Mouse (Mus musculus) T-helper 17 cell (primary cell): ENCODE data around the gene Babam2.
"Not testable (repeated sequence)": the region's sequence is repeated elsewhere in the genome, so short reads cannot be mapped to it uniquely, and the experiment has no call there.

Experiments
- in situ Hi-C, 2 experiments: fragments of 300-600 bp; cut with MboI, MseI; formaldehyde crosslinking; loops; 1 replicate in 1 of 2; 2 replicates in 1 of 2; pipeline ENCODE4 v1.15.1; 2025; ENCODE audit warnings: high pct_unique_total_duplicates in 2 of 2

Babam2 gene

DNA sequence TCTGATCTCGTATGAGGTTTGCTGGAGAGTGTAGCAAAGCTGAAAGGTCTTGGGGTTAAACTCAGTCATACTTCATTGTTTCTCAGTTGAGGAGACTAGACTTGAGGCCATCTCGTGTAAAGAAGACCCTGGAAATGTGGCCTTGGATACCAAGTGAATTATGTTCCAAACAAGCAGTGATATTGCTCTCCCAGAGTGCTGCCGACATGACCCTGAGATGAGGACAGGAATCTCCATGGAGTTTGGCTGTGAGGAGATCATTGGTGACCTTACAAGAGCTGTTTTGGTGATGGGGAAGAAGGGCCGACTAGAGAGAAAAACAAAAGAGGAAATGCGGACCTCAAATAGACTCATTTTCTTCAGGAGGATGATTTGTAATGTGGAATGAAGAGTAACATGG is 130.4 kb downstream of the Babam2 start:
- in situ Hi-C loops, result no loop called here

DNA sequence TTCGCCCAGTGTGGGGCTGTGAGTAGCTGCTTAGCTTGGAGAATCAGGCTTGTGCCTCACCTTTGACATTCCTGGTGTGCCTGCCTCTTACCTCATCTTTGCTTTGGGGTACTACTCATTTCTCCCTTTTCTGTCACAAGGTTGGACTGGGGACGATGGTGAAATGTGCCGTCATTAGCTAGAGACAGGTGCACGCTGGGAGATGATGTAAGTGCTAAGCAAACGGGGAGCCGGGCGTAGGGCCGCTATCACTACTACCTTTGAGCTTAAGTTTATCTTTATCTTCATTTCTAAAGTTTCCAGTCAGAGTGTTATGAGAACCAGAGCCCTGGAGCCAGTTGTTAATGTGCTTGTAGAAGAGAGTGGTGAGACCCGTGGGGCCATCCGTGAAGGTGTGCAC is 131.3 kb downstream of the Babam2 start:
- in situ Hi-C loops, result no loop called here

DNA sequence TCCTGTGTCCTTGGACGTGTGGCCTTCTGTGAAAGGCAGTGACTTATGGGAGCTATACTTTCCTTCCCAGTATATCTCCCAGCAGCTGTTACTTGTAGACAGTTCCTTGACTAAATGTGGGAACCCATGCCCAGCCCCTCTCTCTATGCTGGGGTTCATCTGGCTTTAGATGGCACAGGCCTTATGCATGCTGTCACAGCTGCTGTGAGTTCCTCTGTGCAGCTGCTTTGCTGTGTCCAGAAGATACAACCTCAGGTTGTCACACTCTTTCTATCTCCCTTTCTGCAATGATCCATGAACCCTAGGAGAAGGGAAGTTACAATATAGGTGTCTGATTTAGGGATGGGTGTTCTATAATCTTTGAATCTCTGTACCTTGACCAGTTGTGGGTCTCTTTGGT is 132.1 kb downstream of the Babam2 start:
- in situ Hi-C loops, result no loop called here

DNA sequence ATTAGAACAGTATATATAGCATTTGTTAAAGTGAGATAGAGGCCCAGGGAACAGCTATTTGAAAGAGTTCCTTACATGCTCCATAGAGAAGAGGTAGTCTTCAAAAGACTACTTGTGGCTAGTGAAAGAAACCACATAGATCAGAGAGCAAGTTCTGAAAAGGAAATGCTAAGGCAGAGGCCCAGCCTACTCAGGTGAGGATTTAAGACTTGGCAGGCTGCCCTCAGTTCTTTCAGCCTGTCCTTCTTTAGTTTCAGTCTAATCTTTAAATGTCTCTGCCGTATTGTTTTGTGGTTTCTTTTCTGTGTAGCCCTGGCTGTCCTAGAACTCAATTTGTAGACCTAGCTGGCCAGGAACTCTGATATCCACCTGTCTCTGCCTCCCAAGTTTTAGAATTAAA is 134.1 kb downstream of the Babam2 start:
- in situ Hi-C loops, result no loop called here

DNA sequence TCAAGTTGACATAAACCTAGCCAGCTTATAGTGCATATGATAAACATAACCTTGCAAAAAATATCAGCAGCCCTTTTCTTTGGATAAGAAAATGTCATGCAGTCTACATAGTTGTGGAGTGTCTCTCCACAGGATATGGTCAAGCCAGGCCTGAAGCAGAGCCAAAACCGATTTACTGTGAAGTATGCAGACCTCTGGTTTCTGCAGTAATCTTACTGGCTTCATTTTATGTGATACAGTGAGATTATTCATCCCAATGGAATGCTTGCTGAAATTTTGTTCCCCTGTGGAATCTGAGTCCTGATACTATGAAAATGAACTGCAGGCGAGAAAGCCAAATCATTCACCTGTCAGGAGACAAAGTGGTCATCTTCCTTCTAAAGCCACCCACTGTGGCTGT is 138.2 kb downstream of the Babam2 start:
- in situ Hi-C loops, result no loop called here

DNA sequence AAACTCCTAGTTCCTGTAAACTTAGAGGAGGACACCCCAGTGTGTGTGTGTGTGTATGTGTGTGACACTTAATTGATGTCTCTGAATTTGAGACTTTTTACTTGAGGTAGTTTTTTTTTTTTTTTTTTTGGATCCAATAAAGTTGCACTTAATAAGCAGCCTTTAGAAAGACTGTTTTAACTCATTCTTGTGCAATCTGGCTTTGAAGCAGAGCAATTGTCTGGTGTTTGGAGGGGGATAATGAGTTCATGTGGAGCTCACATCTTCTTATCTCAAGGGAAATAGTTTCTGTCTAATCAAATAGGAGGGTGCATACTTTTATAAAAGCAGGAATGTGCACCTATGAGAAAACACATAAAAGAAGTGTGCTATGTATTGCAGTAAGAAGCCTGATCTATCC is 142.5 kb downstream of the Babam2 start:
- in situ Hi-C loops, result no loop called here

DNA sequence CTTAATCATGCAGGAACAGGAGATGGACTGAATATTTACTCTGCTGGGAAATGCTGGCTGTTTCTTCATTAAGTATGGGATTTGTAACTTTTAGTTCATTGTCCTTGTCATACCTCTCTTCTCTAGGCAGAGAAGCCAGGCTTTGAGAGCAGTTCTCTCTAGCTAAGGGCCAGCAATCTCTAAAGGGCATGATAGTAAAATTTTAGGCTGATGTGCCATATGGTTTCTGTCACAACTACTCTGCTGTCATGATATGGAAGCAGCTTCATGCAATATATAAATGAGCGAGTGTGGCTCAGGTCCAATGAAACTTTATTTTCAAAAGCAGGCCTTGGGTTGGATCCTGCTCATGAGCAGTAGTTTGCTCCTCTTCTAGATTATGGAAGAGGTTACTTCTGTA is 142.9 kb downstream of the Babam2 start:
- in situ Hi-C loops, result no loop called here

DNA sequence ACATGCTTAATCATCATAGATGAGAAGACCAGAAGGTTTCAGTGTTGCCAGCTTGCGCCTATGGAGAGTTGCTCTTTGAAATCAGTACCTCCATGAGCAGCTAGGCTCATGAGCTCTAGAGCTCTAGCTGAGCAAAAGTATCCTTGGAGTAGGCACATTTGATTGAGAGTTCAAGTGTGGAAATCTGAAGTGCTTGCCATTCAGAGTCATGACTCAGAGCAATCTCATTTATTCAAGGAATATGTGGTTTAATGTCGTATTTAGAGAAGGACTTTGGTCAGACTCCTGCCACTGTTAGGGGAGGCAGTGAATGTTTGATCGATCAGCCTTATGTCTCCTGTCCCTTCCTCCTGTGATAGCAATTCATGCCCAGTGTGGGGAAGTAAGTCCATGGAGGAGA is 147.4 kb downstream of the Babam2 start:
- in situ Hi-C loops, result no loop called here

DNA sequence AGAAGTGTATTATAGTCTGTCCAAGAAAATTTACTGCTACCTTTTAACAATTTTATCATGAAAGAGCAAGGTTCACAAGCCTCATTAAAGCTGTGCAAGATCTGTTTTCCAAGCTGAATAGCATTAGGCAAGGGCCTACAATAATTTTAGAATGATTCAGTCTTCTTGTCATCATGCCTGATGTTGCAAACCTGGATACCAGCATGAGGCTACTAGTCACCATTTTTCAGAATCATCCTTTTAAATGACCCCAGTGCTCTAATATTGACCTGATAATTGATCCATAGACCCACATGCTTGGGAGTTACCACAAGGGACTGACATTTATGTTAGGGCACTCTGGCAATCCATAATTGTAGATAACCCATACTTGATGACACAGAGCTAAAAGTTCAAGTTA is 149.5 kb downstream of the Babam2 start:
- in situ Hi-C loops, result no loop called here

DNA sequence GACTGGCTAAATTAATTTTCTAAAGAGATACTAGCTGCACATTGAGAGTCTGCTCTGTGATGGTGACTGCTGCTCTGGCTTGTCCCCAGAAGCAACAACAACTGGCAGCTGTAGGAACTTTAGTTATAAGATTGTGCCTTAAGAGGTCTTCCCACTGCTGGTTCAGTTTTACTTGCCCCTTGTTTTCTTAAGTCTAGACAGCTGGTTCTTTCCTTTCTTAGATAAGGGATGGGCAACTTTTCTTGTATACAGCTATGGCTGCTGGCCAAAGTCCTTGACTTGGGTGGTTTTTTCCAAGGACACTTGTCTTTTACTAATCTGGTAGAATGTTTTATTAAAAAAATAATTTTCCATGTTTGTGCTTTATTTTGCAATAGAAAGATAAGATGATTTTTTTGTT is 151.5 kb downstream of the Babam2 start:
- in situ Hi-C loops, result no loop called here

DNA sequence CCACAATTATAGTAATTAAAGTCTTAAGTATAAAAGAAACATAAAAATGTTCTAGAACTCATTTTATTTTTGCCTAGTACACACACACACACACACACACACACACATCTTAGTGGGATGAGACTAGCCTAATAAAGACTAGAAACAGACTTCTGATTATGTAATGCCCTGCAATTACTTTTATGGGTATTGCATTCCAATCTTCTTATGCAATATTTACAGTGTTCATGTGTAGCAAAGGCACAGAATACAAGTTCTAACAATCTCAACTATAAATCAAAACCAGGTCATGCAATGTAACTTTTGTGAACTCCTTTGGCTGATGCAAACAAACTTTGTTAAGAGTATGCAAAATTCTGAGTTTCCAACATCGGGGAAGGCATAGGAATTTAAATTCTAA is 155.3 kb downstream of the Babam2 start:
- in situ Hi-C loops, result no loop called here

DNA sequence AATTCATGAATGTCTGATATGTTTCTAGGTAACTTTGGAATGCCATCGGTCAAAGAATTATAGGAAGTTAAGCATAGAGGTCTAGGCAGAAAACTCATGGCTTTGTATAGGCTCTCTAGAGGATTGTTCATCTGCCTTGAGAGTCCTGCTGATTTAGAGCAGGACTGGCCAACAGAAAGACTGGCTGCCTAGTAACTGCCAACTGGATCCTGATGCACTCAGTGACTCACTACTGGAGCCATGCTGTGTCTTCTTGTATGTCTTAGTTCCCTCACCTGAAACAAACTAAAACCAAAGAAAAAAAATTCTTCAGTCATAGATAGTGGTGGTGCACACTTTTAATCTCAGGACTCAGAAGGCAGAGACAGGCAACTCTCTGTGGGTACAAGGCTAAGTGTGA is 156.3 kb downstream of the Babam2 start:
- in situ Hi-C loops, result no loop called here

DNA sequence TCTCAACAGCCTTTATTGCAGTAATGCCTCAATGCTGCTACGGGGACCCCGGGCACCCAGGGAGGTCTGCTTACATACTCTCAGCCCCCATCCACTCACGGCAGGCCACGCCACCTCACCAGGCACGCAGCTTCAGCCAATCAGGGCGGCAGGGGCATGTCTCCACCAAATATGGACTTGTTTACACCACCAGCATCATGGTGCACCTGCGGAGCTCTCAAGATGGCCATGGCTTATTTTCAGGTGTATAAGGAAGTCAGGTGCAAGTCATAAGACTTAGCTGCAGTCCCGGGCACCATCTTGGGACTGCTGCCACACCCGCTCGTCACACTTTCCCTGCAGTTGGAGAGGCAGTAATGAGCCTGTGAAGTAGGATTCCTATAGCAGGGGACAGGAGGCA is 161.4 kb downstream of the Babam2 start:
- in situ Hi-C loops, result not testable (repeated sequence)

DNA sequence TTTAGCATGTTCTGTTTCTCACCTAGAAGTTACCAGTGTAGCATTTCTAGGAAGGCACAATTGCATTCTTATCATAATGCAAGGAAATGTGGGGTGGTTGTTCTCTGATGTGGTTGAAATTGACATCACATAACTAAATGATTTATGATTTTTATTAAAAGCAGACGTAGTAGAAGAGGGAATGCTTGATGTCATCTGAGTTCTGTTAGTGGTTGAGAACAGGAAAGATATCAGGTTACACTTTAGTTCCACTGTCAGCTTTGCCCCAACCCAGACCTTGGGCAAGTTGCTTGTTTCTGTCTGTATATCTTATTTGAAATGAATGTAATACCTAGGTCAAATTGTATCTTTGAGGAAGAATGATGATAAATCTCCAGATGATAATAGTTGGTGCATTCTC is 162.9 kb downstream of the Babam2 start:
- in situ Hi-C loops, result loop anchor here in 1 of 2 experiments (10.0 kb wide), 1 partner anchor 286 kb away; no protein-coding TSS in a partner anchor

DNA sequence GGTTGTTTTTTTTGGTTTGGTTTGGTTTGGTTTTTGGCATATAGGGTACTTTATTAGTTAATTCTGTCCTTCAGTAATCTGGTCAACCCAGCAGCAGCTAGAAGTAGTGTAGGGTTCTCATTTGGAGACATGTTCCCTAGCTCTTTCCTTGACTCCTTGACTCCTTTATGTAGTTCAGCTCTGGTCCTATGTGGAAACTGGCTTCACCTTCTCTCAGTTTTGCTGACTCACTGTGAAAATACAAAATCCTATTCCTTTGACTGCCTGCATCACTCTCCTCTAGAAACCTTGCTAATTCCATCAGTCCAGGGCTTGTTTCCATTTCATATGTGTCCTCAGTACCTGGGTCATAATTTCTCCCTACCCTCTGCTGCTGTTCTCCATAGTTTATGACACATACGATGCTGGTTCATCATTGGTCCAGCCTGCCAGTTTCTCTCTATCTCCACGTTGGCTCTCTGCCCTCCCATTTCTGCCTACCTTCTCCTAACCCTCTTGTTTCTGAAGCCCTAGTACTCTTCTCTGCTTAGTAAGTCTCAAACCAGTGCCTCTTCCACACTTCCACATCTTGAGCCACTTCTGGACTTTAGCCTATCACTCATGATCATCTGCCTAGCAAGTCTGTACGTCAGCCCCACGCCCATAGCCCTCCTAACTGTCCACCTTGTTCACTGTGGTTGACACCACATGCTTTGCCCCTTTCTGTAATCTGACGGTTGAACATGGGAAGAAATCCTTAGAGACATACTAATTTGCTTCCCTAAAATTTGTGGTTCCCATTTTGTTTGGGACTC is 163.5 kb downstream of the Babam2 start:
- in situ Hi-C loops, result loop anchor here in 1 of 2 experiments (10.0 kb wide), 1 partner anchor 286 kb away; no protein-coding TSS in a partner anchor

DNA sequence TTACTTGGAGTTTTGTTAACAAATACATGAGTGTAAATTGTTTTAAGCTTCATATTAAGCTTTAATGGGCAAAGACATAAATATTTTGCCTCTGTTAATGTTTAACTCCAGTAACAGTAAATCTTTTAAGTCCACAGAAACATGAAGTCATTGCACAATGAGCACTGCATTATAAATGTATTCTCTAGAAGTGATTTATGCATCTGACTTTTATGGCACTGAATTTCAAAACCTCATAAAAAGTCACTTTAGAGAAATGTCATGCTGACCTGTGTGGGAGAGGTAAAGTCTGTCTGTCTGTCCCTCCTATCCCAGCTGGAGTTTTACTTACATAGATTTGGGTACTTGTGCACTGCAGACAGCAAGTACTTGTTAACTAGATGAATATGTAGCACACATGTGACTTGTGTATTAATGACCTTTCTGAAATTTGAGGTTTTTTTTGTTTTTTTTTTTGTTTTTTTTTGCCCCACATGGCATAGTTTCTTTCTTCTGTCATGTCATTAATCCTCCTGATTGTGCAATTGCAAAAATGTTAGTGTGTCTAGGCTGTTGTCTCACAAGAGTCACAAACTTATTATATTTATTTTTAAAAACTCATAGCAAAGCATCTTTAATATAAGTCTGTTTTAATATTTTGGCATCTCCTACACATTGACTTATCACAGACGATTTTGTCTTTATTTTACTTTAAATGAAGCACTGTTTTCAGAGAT is 165.4 kb downstream of the Babam2 start:
- in situ Hi-C loops, result loop anchor here in 1 of 2 experiments (10.0 kb wide), 1 partner anchor 288 kb away; no protein-coding TSS in a partner anchor

DNA sequence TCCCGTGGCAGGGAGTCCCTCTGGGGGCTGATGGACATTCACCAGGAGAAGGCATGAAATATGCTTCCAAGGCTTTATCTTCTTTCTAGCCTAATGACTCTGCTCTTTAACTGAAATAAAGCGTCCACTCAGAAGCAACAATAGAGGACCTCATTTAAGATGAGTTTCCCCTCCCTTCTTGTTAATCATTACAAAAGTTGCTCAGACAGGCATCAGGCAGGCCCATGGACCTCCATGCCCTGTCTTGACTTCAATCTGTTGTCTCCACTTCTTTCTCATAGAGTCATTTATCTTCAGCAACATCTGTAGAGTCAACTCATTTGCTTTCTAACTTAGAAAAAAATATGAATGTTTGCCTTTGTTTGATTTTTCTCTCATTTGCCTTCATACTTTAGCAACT is 166.6 kb downstream of the Babam2 start:
- in situ Hi-C loops, result loop anchor here in 1 of 2 experiments (10.0 kb wide), 1 partner anchor 289 kb away; no protein-coding TSS in a partner anchor

DNA sequence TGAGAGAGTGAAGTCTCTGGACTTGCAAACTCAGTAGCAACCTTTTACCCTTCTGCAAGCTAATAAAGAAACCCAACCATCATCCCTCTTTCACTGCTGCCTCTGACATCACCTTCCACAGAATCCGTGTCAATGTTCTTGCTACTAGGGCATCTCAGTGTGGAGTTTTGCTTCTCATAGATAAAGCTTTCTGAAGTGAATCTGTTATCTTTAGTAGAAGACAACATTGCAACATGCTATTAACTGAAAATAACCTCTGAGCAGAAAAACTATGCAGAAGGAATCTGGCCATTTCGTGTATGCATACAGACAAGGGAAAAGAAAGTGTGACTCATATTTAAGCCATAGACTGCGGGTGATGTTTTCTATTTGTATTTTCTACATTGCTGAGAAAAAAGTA is 168.6 kb downstream of the Babam2 start:
- in situ Hi-C loops, result loop anchor here in 1 of 2 experiments (10.0 kb wide), 1 partner anchor 291 kb away; no protein-coding TSS in a partner anchor

DNA sequence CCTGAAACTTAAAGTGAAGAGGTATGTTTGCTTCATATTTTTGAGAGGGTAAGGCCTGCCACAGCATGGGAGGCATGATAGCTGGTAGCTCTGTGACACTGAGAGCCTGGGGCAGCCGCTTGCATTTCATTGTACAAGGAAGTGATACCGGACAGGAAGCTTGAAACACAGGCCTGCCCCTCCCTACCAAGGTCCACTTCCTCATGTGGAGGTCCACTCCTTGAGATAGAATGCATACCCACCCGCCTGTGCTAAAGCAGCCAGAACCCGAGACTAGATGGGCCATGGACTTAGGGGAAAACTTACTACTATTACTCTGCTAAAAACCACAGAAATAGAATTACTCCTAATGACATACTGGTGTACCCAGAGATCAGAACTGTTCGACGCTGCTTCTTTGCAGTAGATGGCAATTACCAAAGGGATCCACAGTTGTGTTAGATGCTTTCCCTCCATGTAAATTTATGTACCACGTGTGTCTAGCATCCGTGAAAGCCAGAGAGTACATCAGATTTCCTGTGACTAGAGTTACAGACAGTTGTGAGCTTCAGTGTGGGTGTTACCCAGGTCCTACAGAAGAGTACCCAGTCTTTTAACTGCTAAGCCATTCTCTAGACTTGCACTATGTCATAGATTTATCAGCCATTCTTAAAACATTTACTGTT is 173.5 kb downstream of the Babam2 start:
- in situ Hi-C loops, result no loop called here

DNA sequence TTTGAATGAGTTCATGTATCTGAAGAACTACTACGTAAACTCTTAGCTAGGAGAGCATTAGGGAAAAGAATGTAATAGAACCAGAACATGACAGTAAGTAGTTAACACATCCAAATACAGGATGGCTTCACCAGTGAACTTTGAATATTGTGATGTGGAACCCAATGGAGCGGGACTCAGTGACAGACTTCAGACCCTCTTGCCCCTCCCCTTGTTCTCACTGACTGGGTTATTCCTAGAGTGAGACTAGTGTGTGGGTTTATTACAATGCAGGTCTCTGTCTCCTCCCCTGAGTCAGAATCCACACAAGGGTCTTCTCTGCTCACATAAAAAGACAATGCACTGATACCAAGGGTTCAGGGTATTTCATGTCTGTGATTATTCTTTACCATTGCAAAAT is 175.8 kb downstream of the Babam2 start:
- in situ Hi-C loops, result no loop called here

DNA sequence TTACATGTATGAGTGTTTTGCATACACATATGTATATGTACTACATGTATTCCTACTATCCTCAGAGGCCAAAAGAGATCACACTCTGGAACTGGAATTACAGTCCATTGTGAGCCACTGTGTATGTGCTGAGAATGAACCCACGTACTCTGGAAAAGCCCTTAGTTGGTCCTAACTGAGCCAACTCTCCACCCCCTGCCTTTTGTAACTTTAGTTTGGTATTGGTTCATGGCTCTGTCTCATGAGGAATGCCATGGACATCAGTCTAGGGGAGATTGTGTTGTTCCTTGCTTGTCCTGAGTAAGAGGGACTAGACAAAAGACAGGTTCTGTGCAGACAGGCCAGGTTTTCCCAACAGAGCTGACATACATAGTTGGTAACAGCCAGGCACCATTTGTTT is 177.1 kb downstream of the Babam2 start:
- in situ Hi-C loops, result no loop called here

DNA sequence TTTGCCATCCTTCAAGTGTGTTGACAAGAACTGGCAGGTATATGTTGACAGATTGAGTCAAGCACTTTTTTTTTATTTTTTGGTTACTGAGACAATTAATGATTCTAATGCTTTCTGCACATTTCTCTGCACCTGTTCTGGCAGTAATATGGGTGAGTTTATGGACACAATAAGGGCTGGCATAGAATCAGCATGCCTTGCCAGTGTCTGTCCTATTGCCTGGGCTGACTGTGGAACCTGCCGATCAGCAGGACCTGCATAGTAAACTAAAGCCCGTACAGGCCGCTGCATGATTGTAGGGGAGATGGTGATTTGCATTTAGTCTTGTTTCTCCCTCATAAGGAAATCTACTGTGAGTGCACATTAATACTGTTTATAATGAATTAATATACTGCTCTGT is 178.0 kb downstream of the Babam2 start:
- in situ Hi-C loops, result no loop called here
